Mouse (Mus musculus): Measurements from ENCODE around the gene Abhd17a.

DNA sequence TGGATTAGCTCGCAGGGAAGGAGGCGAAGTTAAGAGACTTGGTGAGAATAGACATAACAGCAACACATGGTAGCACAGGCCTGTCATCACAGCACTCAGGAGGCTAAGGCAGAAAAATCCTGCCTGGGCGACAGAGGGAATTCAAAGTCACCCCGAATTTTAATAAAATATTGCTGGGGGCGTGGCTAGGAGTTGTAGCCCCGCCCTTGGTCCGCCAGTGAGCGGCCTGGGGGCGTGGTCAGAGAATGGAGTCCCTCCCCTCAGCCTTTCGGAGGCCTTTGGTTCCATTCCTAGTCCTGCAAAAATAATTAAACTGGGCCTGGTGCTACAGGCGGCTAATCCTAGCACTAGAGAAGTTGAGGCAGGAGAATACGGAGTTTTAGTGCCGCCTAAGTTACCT, 54.4 kb downstream of the Abhd17a start:
- TF ChIP-seq CTCF (IDR thresholded peaks at IDR 0.05) (no peak), EP300 (IDR thresholded peaks at IDR 0.05) (no peak)
